ENCODE assay signal across 8 mouse cellular contexts in genomic region chr4:48047136-48047765, GRCm38 (mm10). TPM values are rescaled to one million over a fixed set of nuclear protein-coding genes. Genes with fewer than 3 reads are reported as not detected.
DNase-seq lines count a peak whose midpoint lies in the region; ATAC-seq and TF ChIP-seq lines count a peak whose summit lies in the region.

No protein-coding gene starts in this region.

- in situ Hi-C loops in ES-E14 (cut with MboI; ENCODE audit: low sequenced_read_pairs in 2 of 2, unreplicated experiment in 2 of 2): loop anchor here in 1 of 2 experiments (25.0 kb wide), 1 partner anchor 1710 kb away; the partner anchor contains the start of gene Foxe1

- H3K4me3 ChIP-seq in ES-E14 (ENCODE audit: insufficient read depth in 1 of 2, low read depth in 1 of 2, low read length in 2 of 2, poor library complexity in 1 of 2, severe bottlenecking in 1 of 2): peak overlapping the region; percentile 8 to 33; a peak in 2 of 4 replicates
- H3K4me3 ChIP-seq in hindbrain, embryonic 10.5 days: peak overlapping the region; percentile 82
- H3K4me3 ChIP-seq in lung, embryonic 15.5 days: peak overlapping the region; percentile 77
- H3K4me3 ChIP-seq in stomach, embryonic 16.5 days (replicated peaks; ENCODE audit: low read length): peak overlapping the region; percentile 72

- ATAC-seq in lung, embryonic 15.5 days (ENCODE audit: borderline replicate concordance, extremely low read depth, low FRiP score, low TSS enrichment): no peak
- ATAC-seq in stomach, embryonic 16.5 days (ENCODE audit: insufficient read depth, low FRiP score): no peak

- no peak overlapping the region for H3K9ac ChIP-seq in ES-E14 (ENCODE audit: insufficient read depth, low read depth, low read length, poor library complexity, severe bottlenecking)
- 0 out of 2 replicates have a peak overlapping the region, but pooled peaks have one; percentile 11 for H3K9ac ChIP-seq in lung, embryonic 15.5 days
- 0 out of 2 replicates have a peak overlapping the region, but pooled peaks have one; percentile 39 for H3K9ac ChIP-seq in stomach, embryonic 16.5 days (ENCODE audit: low read length)

- peaks cover 61% of the 10 kb centered on the region for H3K27me3 ChIP-seq in hindbrain, embryonic 10.5 days (ENCODE audit: insufficient read depth, poor library complexity, severe bottlenecking)
- H3K27me3 ChIP-seq in lung, embryonic 15.5 days: peaks cover 71% of the 10 kb centered on the region
- peaks cover 61% of the 10 kb centered on the region for H3K27me3 ChIP-seq in stomach, embryonic 16.5 days (ENCODE audit: control insufficient read depth, insufficient read depth, low read length)

- peak; percentile 16 for DNase-seq in kidney, adult 18-20 months
- no peak for DNase-seq in kidney, postnatal 25 days
- DNase-seq in ES-E14 (ENCODE audit: low read depth, low spot score): no peak
- DNase-seq in embryo, embryonic 10.5 days (ENCODE audit: low spot score): peak; percentile 66
- peak; percentile 61 for DNase-seq in hindbrain, embryonic 10.5 days (ENCODE audit: low spot score)
- no peak for DNase-seq in left cerebral cortex, adult 9 months (ENCODE audit: low spot score in 2 of 2)

- peak overlapping the region; percentile 94 for H3K4me2 ChIP-seq in lung, embryonic 15.5 days
- peak overlapping the region; percentile 100 for H3K4me2 ChIP-seq in stomach, embryonic 16.5 days (ENCODE audit: low read depth, low read length)

- H3K36me3 ChIP-seq in ES-E14 (ENCODE audit: control insufficient read depth, insufficient read depth, low read length, poor library complexity, severe bottlenecking): no peaks in the 10 kb centered on the region
- H3K36me3 ChIP-seq in hindbrain, embryonic 10.5 days: no peaks in the 10 kb centered on the region
- H3K36me3 ChIP-seq in lung, embryonic 15.5 days: no peaks in the 10 kb centered on the region
- no peaks in the 10 kb centered on the region for H3K36me3 ChIP-seq in stomach, embryonic 16.5 days (ENCODE audit: control insufficient read depth, insufficient read depth, low read length)

- WGBS in hindbrain, embryonic 10.5 days: under 1% methylated on average over 33 of the region's 33 CpGs
- 1% methylated on average over 32 of the region's 33 CpGs for WGBS in lung, embryonic 15.5 days
- WGBS in stomach, embryonic 16.5 days: 1% methylated on average over 32 of the region's 33 CpGs

- H3K4me1 ChIP-seq in ES-E14 (ENCODE audit: control insufficient read depth in 2 of 2, insufficient read depth in 2 of 2, low read length in 2 of 2, poor library complexity in 1 of 2): 0 out of 4 replicates have a peak, but pooled peaks cover 0 to 1% of the 10 kb centered on the region in 2 experiments
- peaks cover 70% of the 10 kb centered on the region for H3K4me1 ChIP-seq in hindbrain, embryonic 10.5 days (replicated peaks)
- H3K4me1 ChIP-seq in lung, embryonic 15.5 days: peaks cover 52% of the 10 kb centered on the region
- H3K4me1 ChIP-seq in stomach, embryonic 16.5 days (ENCODE audit: control insufficient read depth, insufficient read depth, low read length): peaks cover 40% of the 10 kb centered on the region

- H3K27ac ChIP-seq in ES-E14 (ENCODE audit: insufficient read depth, low read depth, low read length, poor library complexity, severe bottlenecking): no peak overlapping the region
- peak overlapping the region; percentile 89 for H3K27ac ChIP-seq in hindbrain, embryonic 10.5 days
- H3K27ac ChIP-seq in lung, embryonic 15.5 days: no peak overlapping the region
- no peak overlapping the region for H3K27ac ChIP-seq in stomach, embryonic 16.5 days (ENCODE audit: low read length)

- H3K9me3 ChIP-seq in ES-E14 (ENCODE audit: control insufficient read depth, insufficient read depth, low read depth, low read length): no peaks in the 10 kb centered on the region
- no peaks in the 10 kb centered on the region for H3K9me3 ChIP-seq in hindbrain, embryonic 10.5 days
- no peaks in the 10 kb centered on the region for H3K9me3 ChIP-seq in lung, embryonic 15.5 days
- no peaks in the 10 kb centered on the region for H3K9me3 ChIP-seq in stomach, embryonic 16.5 days (replicated peaks; ENCODE audit: control insufficient read depth, low read length)

TF ChIP-seq in ES-E14, 5 proteins besides CTCF, POLR2A, EP300 and RAD21:
- TF ChIP-seq CHD2 (IDR thresholded peaks at IDR 0.05; ENCODE audit: low read depth, low read length) (no peak), MAFK (IDR thresholded peaks at IDR 0.05; ENCODE audit: insufficient read depth, low read depth, low read length) (no peak), HCFC1 (IDR thresholded peaks at IDR 0.05; ENCODE audit: borderline replicate concordance, insufficient read depth, low read length) (no peak), ZC3H11A (IDR thresholded peaks at IDR 0.05; ENCODE audit: borderline replicate concordance, low read depth, low read length) (no peak)

RNA-seq across cellular contexts. Expression of gene Nr4a3, which starts 2.3 kb away (rescaled TPM):
- 0.09 TPM in 1 of 2 replicates, not detected in the other for total RNA-seq in ES-E14 (2012; rRNA removed)
- polyA plus RNA-seq in hindbrain, embryonic 10.5 days (2016; fragmentation: Nextera tagmentation; extraction: Ambion mirVana): 0.44 and 1.2 TPM in 2 replicates
- 0.06 and 0.11 TPM in 2 replicates for polyA plus RNA-seq in lung, embryonic 15.5 days (2015; fragmentation: Nextera tagmentation; extraction: Ambion mirVana)
- polyA plus RNA-seq in stomach, embryonic 16.5 days (2015; fragmentation: Nextera tagmentation; extraction: Ambion mirVana): 0.13 and 0.40 TPM in 2 replicates

Comparison
In these comparisons a context has a peak if more than half of its experiments do, and no peak if none do; other contexts are left out.
1. DNase-seq: peak in kidney, adult 18-20 months (single experiment), embryo, embryonic 10.5 days (single experiment) and hindbrain, embryonic 10.5 days (single experiment); none in kidney, postnatal 25 days (0 of 2), ES-E14 (single experiment) and left cerebral cortex, adult 9 months (0 of 2).
2. H3K4me3 ChIP-seq: peak in every context shown above with its lines; median percentile 82 in hindbrain, embryonic 10.5 days; 77 in lung, embryonic 15.5 days; 72 in stomach, embryonic 16.5 days; 20 in ES-E14.